Mouse (Mus musculus) liver, embryonic 16.5 days (tissue): ENCODE data around the gene Acsbg1. TPM values are rescaled to one million over a fixed set of nuclear protein-coding genes. Genes with fewer than 3 reads are reported as not detected.
"Not testable (repeated sequence)": the region's sequence is repeated elsewhere in the genome, so short reads cannot be mapped to it uniquely, and the experiment has no call there.

Experiments
- ATAC-seq: fragments of 200-750 bp; cut with Nextera tagmentation; 2 replicates; pipeline ENCODE4 v1.8.0; 2017; ENCODE audit warnings: low read depth, mild to moderate bottlenecking, moderate number of reproducible peaks, moderate library complexity
- H3K27ac ChIP-seq: fragments of 300-500 bp; sonication (generic); 2 replicates; pipeline ENCODE4 v1.5.1; 2014; ENCODE audit warnings: mild to moderate bottlenecking, low read length
- H3K27me3 ChIP-seq: fragments of 300-500 bp; sonication (generic); 2 replicates; pipeline ENCODE4 v1.6.1; 2014; ENCODE audit warnings: low read depth, low read length, mixed read lengths; ENCODE audit not compliant: control insufficient read depth, insufficient read depth
- H3K36me3 ChIP-seq: fragments of 300-500 bp; sonication (generic); 2 replicates; pipeline ENCODE4 v1.6.1; 2014; ENCODE audit warnings: mild to moderate bottlenecking; ENCODE audit not compliant: control insufficient read depth, insufficient read depth
- H3K4me1 ChIP-seq: fragments of 300-500 bp; sonication (generic); 2 replicates; pipeline ENCODE4 v1.6.1; 2014; ENCODE audit warnings: low read depth, low read length, mixed read lengths; ENCODE audit not compliant: control insufficient read depth
- H3K4me2 ChIP-seq: fragments of 300-500 bp; sonication (generic); 2 replicates; pipeline ENCODE4 v1.6.1; 2014; ENCODE audit warnings: low read depth, low read length, mixed read lengths
- H3K4me3 ChIP-seq: fragments of 300-500 bp; sonication (generic); 2 replicates; pipeline ENCODE4 v1.5.1; 2014; ENCODE audit warnings: low read depth, mild to moderate bottlenecking, low read length
- H3K9ac ChIP-seq: fragments of 300-500 bp; sonication (generic); 2 replicates; pipeline ENCODE4 v1.6.1; 2014; ENCODE audit warnings: low read depth, low read length
- H3K9me3 ChIP-seq: fragments of 300-500 bp; sonication (generic); replicated peaks from 2 replicates; pipeline ENCODE4 v1.6.1; 2016; ENCODE audit warnings: low read length; ENCODE audit not compliant: control insufficient read depth
- WGBS: fragments of 180-500 bp; shearing (Covaris S2); extraction: QIAGEN DNeasy Blood & Tissue Kit; methylation state at CpG from one replicate; pipeline ENCODE4 v1.1.7; 2014; ENCODE audit not compliant: insufficient replicate concordance; 5-methylcytosine and 5-hydroxymethylcytosine counted together
- polyA plus RNA-seq: library from polyadenylated mRNA; unstranded; fragments of >200 nt; fragmentation: Nextera tagmentation; extraction: Ambion mirVana; gene quantifications from 2 replicates; pipeline ENCODE4 v1.2.1, GENCODE M21; 2015

Gene Acsbg1
- polyA plus RNA-seq, 1 experiment from 2014 or later: 0.24 TPM

- Histone ChIP-seq H3K4me1 (peaks cover 17% of the 10 kb centered on the region), H3K4me3 (peak within 1 kb of the TSS; percentile 91), H3K27me3 (no peaks in the 10 kb centered on the region), H3K27ac (peak within 1 kb of the TSS; percentile 51), H3K9me3 (no peaks in the 10 kb centered on the region), H3K36me3 (0 out of 2 replicates have a peak, but pooled peaks cover 3% of the 10 kb centered on the region), H3K9ac (peak within 1 kb of the TSS; percentile 91), H3K4me2 (peak within 1 kb of the TSS; percentile 94)
- ATAC-seq: peak; percentile 97
- under 1% methylated on average over 73 of the region's 73 CpGs for WGBS
Measured at GRCm38 (mm10) chr9:54586199-54587061, 75.2 kb downstream of the Acsbg1 start, which contains the start of gene Idh3a. Idh3a (plus strand) TSS chr9:54586334.

- ATAC-seq: no peak
- Histone ChIP-seq H3K27me3 (no peaks in the 10 kb centered on the region), H3K4me2 (peak overlapping the region; percentile 94), H3K4me1 (peaks cover 17% of the 10 kb centered on the region), H3K9ac (peak overlapping the region; percentile 91), H3K36me3 (0 out of 2 replicates have a peak, but pooled peaks cover 3% of the 10 kb centered on the region), H3K4me3 (peak overlapping the region; percentile 91), H3K27ac (peak overlapping the region; percentile 25; the same call in 1 of the 2 replicates), H3K9me3 (no peaks in the 10 kb centered on the region)
- 24% methylated on average over 5 of the region's 5 CpGs for WGBS
Measured at GRCm38 (mm10) chr9:54585839-54586198, 75.9 kb downstream of the Acsbg1 start.

- not testable (repeated sequence) for H3K9me3 ChIP-seq, ATAC-seq, H3K9ac ChIP-seq, H3K27ac ChIP-seq, H3K36me3 ChIP-seq, H3K4me2 ChIP-seq, H3K27me3 ChIP-seq, H3K4me3 ChIP-seq
- 34% methylated on average over 2 of the region's 2 CpGs for WGBS
- peaks cover 17% of the 10 kb centered on the region for H3K4me1 ChIP-seq
Measured at GRCm38 (mm10) chr9:54584127-54584526, 77.5 kb downstream of the Acsbg1 start.

GRCm38 (mm10) chr9:54583712-54584111, 78.0 kb downstream of the Acsbg1 start:
- no peak overlapping the region for H3K4me3 ChIP-seq
- WGBS: 14% methylated on average over 1 of the region's 1 CpGs
- ATAC-seq: peak; percentile 14

GRCm38 (mm10) chr9:54571130-54571839, 90.4 kb downstream of the Acsbg1 start:
- no peak overlapping the region for H3K27ac ChIP-seq
- no peak overlapping the region for H3K4me2 ChIP-seq
- H3K4me3 ChIP-seq: no peak overlapping the region
- ATAC-seq: peak; percentile 63; the same call in 1 of the 2 replicates
- 55% methylated on average over 9 of the region's 9 CpGs for WGBS
- H3K27me3 ChIP-seq: no peaks in the 10 kb centered on the region
- H3K9ac ChIP-seq: no peak overlapping the region
- no peaks in the 10 kb centered on the region for H3K36me3 ChIP-seq
- no peaks in the 10 kb centered on the region; the same call in 1 of the 2 replicates for H3K4me1 ChIP-seq
- no peaks in the 10 kb centered on the region for H3K9me3 ChIP-seq

More at GRCm38 (mm10) chr9:54583712-54584111, 78.0 kb downstream of the Acsbg1 start:
- H3K27me3 ChIP-seq: no peaks in the 10 kb centered on the region
- no peak overlapping the region for H3K9ac ChIP-seq
- H3K9me3 ChIP-seq: no peaks in the 10 kb centered on the region
- H3K27ac ChIP-seq: no peak overlapping the region
- no peak overlapping the region for H3K4me2 ChIP-seq
- peaks cover 17% of the 10 kb centered on the region for H3K4me1 ChIP-seq
- no peaks in the 10 kb centered on the region for H3K36me3 ChIP-seq

GRCm38 (mm10) chr9:54568732-54569131, 92.9 kb downstream of the Acsbg1 start:
- Histone ChIP-seq H3K27ac (no peak overlapping the region), H3K9ac (no peak overlapping the region), H3K27me3 (no peaks in the 10 kb centered on the region), H3K9me3 (no peaks in the 10 kb centered on the region), H3K4me3 (no peak overlapping the region), H3K36me3 (no peaks in the 10 kb centered on the region), H3K4me2 (no peak overlapping the region), H3K4me1 (no peaks in the 10 kb centered on the region; the same call in 1 of the 2 replicates)
- no peak for ATAC-seq
- WGBS: 35% methylated on average over 2 of the region's 2 CpGs

- H3K36me3 ChIP-seq: no peaks in the 10 kb centered on the region
- H3K9me3 ChIP-seq: no peaks in the 10 kb centered on the region
- no peaks in the 10 kb centered on the region for H3K27me3 ChIP-seq
- no peaks in the 10 kb centered on the region; the same call in 1 of the 2 replicates for H3K4me1 ChIP-seq
- H3K9ac ChIP-seq: no peak overlapping the region
- 33% methylated on average over 4 of the region's 4 CpGs for WGBS
- ATAC-seq: no peak
- no peak overlapping the region for H3K4me2 ChIP-seq
- H3K4me3 ChIP-seq: no peak overlapping the region
- no peak overlapping the region for H3K27ac ChIP-seq
Measured at GRCm38 (mm10) chr9:54566958-54567357, 94.7 kb downstream of the Acsbg1 start.

- 74% methylated on average over 8 of the region's 8 CpGs for WGBS
Measured at GRCm38 (mm10) chr9:54560831-54561601, 100.7 kb downstream of the Acsbg1 start.

More at GRCm38 (mm10) chr9:54560831-54561601, 100.7 kb downstream of the Acsbg1 start:
- Histone ChIP-seq H3K9me3 (no peaks in the 10 kb centered on the region), H3K4me2 (no peak overlapping the region), H3K9ac (no peak overlapping the region), H3K4me3 (no peak overlapping the region), H3K27me3 (peaks cover 11% of the 10 kb centered on the region), H3K4me1 (peaks cover 11% of the 10 kb centered on the region), H3K36me3 (no peaks in the 10 kb centered on the region), H3K27ac (no peak overlapping the region)
- ATAC-seq: no peak
